In genomic region chr2:180045283-180045682, GRCm38 (mm10) we compare ENCODE assay signal across 8 mouse cellular contexts. TPM values are rescaled to one million over a fixed set of nuclear protein-coding genes. Genes with fewer than 3 reads are reported as not detected.
DNase-seq lines count a peak whose midpoint lies in the region; ATAC-seq and TF ChIP-seq lines count a peak whose summit lies in the region.

No protein-coding gene starts in this region.

- 33% methylated on average over 4 of the region's 4 CpGs for WGBS in cerebellum, adult 2 months
- WGBS in liver, embryonic 11.5 days, result 41% methylated on average over 4 of the region's 4 CpGs
- WGBS in hindbrain, embryonic 14.5 days, result 57% methylated on average over 4 of the region's 4 CpGs

- H3K27ac ChIP-seq in cerebellum, adult 2 months (ENCODE audit: insufficient read depth, low read length), result no peak overlapping the region
- no peak overlapping the region for H3K27ac ChIP-seq in liver, embryonic 11.5 days (ENCODE audit: low read depth, low read length)
- no peak overlapping the region for H3K27ac ChIP-seq in hindbrain, embryonic 14.5 days

- H3K27me3 ChIP-seq in cerebellum, adult 2 months (ENCODE audit: control insufficient read depth, insufficient read depth, low read length), result no peaks in the 10 kb centered on the region
- no peaks in the 10 kb centered on the region for H3K27me3 ChIP-seq in liver, embryonic 11.5 days (replicated peaks; ENCODE audit: control insufficient read depth, insufficient read depth, low read length)
- H3K27me3 ChIP-seq in hindbrain, embryonic 14.5 days (ENCODE audit: control insufficient read depth, insufficient read depth, low read length), result no peaks in the 10 kb centered on the region

- DNase-seq in cerebellum, adult 2 months, result peak in 1 of 2 experiments; percentile 44
- peak; percentile 35 for DNase-seq in liver
- DNase-seq in liver, embryonic 11.5 days (ENCODE audit: low spot score), result no peak
- peak; percentile 43 for DNase-seq in adrenal gland, adult 2 months
- peak; percentile 46 for DNase-seq in hindbrain, embryonic 14.5 days (ENCODE audit: low spot score)
- peak; percentile 52 to 58 for DNase-seq in natural killer cell, adult 2 months (ENCODE audit: low spot score in 2 of 2)
- no peak for DNase-seq in frontal cortex, postnatal 36 days (ENCODE audit: low spot score in 2 of 2)

- peaks cover 22% of the 10 kb centered on the region for H3K4me1 ChIP-seq in cerebellum, adult 2 months (ENCODE audit: control insufficient read depth, insufficient read depth, low read length)
- peaks cover 9% of the 10 kb centered on the region for H3K4me1 ChIP-seq in liver, embryonic 11.5 days (replicated peaks; ENCODE audit: control insufficient read depth, insufficient read depth, low read length)
- peaks cover 32% of the 10 kb centered on the region for H3K4me1 ChIP-seq in hindbrain, embryonic 14.5 days (replicated peaks; ENCODE audit: control insufficient read depth, insufficient read depth, low read length)

- ATAC-seq in cerebellum, adult (ENCODE audit: insufficient number of reproducible peaks, low FRiP score, low TSS enrichment), result no peak
- no peak for ATAC-seq in liver, embryonic 11.5 days (replicated peaks; ENCODE audit: low FRiP score)
- no peak for ATAC-seq in hindbrain, embryonic 14.5 days (ENCODE audit: low FRiP score)

- no peak overlapping the region for H3K4me3 ChIP-seq in cerebellum, adult 2 months (replicated peaks; ENCODE audit: insufficient read depth, low read depth, low read length)
- H3K4me3 ChIP-seq in liver, embryonic 11.5 days (ENCODE audit: low read depth, low read length), result no peak overlapping the region
- no peak overlapping the region for H3K4me3 ChIP-seq in hindbrain, embryonic 14.5 days (replicated peaks; ENCODE audit: low read length)

- H3K36me3 ChIP-seq in liver, embryonic 11.5 days (ENCODE audit: control insufficient read depth, insufficient read depth, low read length), result peaks cover 5% of the 10 kb centered on the region; the same call in 1 of the 2 replicates
- H3K36me3 ChIP-seq in hindbrain, embryonic 14.5 days (replicated peaks; ENCODE audit: control insufficient read depth, insufficient read depth), result no peaks in the 10 kb centered on the region; the same call in 1 of the 2 replicates

- no peak overlapping the region for H3K4me2 ChIP-seq in liver, embryonic 11.5 days
- H3K4me2 ChIP-seq in hindbrain, embryonic 14.5 days (replicated peaks), result 0 out of 2 replicates have a peak overlapping the region, but pooled peaks have one; percentile 2

- peak; percentile 51; the same call in 1 of the 2 replicates for TF ChIP-seq CTCF in cerebellum, adult 2 months (IDR thresholded peaks at IDR 0.05; ENCODE audit: borderline replicate concordance, insufficient read depth, low read depth, low read length)

- TF ChIP-seq POLR2A in cerebellum, adult 2 months (IDR thresholded peaks at IDR 0.05; ENCODE audit: borderline replicate concordance, insufficient read depth, low read length), result no peak

- no peaks in the 10 kb centered on the region for H3K9me3 ChIP-seq in liver, embryonic 11.5 days (ENCODE audit: control insufficient read depth, low read length)
- no peaks in the 10 kb centered on the region for H3K9me3 ChIP-seq in hindbrain, embryonic 14.5 days (ENCODE audit: control insufficient read depth, low read length)

- H3K9ac ChIP-seq in liver, embryonic 11.5 days (ENCODE audit: low read depth, low read length), result no peak overlapping the region
- no peak overlapping the region for H3K9ac ChIP-seq in hindbrain, embryonic 14.5 days

RNA-seq across cellular contexts. Expression of gene Ss18l1, which starts 3.0 kb away (rescaled TPM):
- polyA plus RNA-seq in cerebellum, adult 2 months (2012; rRNA removed), result 27.0 and 28.1 TPM in 2 replicates
- polyA plus RNA-seq in liver, embryonic 11.5 days (2014; fragmentation: Nextera tagmentation; extraction: Ambion mirVana), result 2.6 and 2.7 TPM in 2 replicates
- 10 to 100 TPM in 1 of 2 experiments, 1 to 10 TPM in 1; 6.7 to 11.8 TPM for total RNA-seq in adrenal gland, adult 2 months (2021)
- polyA plus RNA-seq in adrenal gland, adult 2 months (2012; rRNA removed), result 14.2 and 18.1 TPM in 2 replicates
- polyA plus RNA-seq in hindbrain, embryonic 14.5 days (2014; fragmentation: Nextera tagmentation; extraction: Ambion mirVana), result 54.2 and 57.2 TPM in 2 replicates

RNA-seq across cellular contexts. Expression of gene Psma7, which starts 3.0 kb away (rescaled TPM):
- polyA plus RNA-seq in cerebellum, adult 2 months (2012; rRNA removed), result 248 and 254 TPM in 2 replicates
- polyA plus RNA-seq in liver, embryonic 11.5 days (2014; fragmentation: Nextera tagmentation; extraction: Ambion mirVana), result 710 and 721 TPM in 2 replicates
- total RNA-seq in adrenal gland, adult 2 months (2021), result 100 to 1,000 TPM; 212 to 248 TPM
- polyA plus RNA-seq in adrenal gland, adult 2 months (2012; rRNA removed), result 91.7 and 121 TPM in 2 replicates
- polyA plus RNA-seq in hindbrain, embryonic 14.5 days (2014; fragmentation: Nextera tagmentation; extraction: Ambion mirVana), result 515 and 631 TPM in 2 replicates

RNA-seq across cellular contexts. Expression of gene Lsm14b, which starts 20.5 kb away (rescaled TPM):
- polyA plus RNA-seq in cerebellum, adult 2 months (2012; rRNA removed), result 77.3 and 79.3 TPM in 2 replicates
- polyA plus RNA-seq in liver, embryonic 11.5 days (2014; fragmentation: Nextera tagmentation; extraction: Ambion mirVana), result 2.7 and 3.0 TPM in 2 replicates
- 10 to 100 TPM; 38.6 to 47.0 TPM for total RNA-seq in adrenal gland, adult 2 months (2021)
- polyA plus RNA-seq in adrenal gland, adult 2 months (2012; rRNA removed), result 26.2 and 27.3 TPM in 2 replicates
- polyA plus RNA-seq in hindbrain, embryonic 14.5 days (2014; fragmentation: Nextera tagmentation; extraction: Ambion mirVana), result 16.1 and 16.9 TPM in 2 replicates

RNA-seq across cellular contexts. Expression of gene Mtg2, which starts 25.1 kb away (rescaled TPM):
- polyA plus RNA-seq in cerebellum, adult 2 months (2012; rRNA removed), result 28.5 and 28.7 TPM in 2 replicates
- 23.1 and 28.2 TPM in 2 replicates for polyA plus RNA-seq in liver, embryonic 11.5 days (2014; fragmentation: Nextera tagmentation; extraction: Ambion mirVana)
- 10 to 100 TPM; 13.5 to 22.2 TPM for total RNA-seq in adrenal gland, adult 2 months (2021)
- 12.4 and 13.1 TPM in 2 replicates for polyA plus RNA-seq in adrenal gland, adult 2 months (2012; rRNA removed)
- 29.4 and 30.2 TPM in 2 replicates for polyA plus RNA-seq in hindbrain, embryonic 14.5 days (2014; fragmentation: Nextera tagmentation; extraction: Ambion mirVana)

RNA-seq across cellular contexts. Expression of gene Hrh3, which starts 59.0 kb away (rescaled TPM):
- polyA plus RNA-seq in cerebellum, adult 2 months (2012; rRNA removed), result 21.1 and 25.4 TPM in 2 replicates
- polyA plus RNA-seq in liver, embryonic 11.5 days (2014; fragmentation: Nextera tagmentation; extraction: Ambion mirVana), result not detected in 2 replicates
- not detected for total RNA-seq in adrenal gland, adult 2 months (2021)
- 0.16 and 0.86 TPM in 2 replicates for polyA plus RNA-seq in adrenal gland, adult 2 months (2012; rRNA removed)
- 1.4 and 1.7 TPM in 2 replicates for polyA plus RNA-seq in hindbrain, embryonic 14.5 days (2014; fragmentation: Nextera tagmentation; extraction: Ambion mirVana)

Comparison
In these comparisons a context has a peak if more than half of its experiments do, and no peak if none do; other contexts are left out.
1. DNase-seq: peak in liver (single experiment), adrenal gland, adult 2 months (single experiment), hindbrain, embryonic 14.5 days (single experiment) and natural killer cell, adult 2 months (2 of 2); none in liver, embryonic 11.5 days (single experiment) and frontal cortex, postnatal 36 days (0 of 2).